Mouse (Mus musculus): Measurements from ENCODE around the gene Lypd4.

DNA sequence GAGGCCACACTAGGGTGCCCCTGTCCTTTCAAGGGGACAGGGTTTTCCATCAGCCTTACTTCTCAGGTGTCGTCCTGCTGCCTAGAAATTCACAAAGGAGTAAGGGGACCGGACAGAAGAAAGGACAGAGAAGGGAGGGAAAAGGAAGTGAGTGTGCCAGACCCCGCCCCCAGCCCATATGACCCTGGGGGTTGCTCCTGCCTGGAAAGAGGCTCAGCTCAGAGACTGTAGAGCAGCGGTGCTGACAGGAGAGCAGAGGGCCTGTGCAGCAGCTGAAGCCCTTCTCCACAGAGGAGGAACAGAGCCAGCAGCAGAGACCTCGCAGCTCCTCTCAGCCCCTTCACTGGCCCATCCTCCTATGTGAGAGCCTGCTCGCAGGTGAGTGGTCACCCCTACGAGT lies 16.0 kb downstream of the Lypd4 start:
- TF ChIP-seq MAX (IDR thresholded peaks at IDR 0.05; ENCODE audit: low read depth) (no peak), POLR2A (IDR thresholded peaks at IDR 0.05; ENCODE audit: insufficient read length, low read depth) (no peak), E2F4 (IDR thresholded peaks at IDR 0.05; ENCODE audit: insufficient read depth) (no peak), MYOD1 (IDR thresholded peaks at IDR 0.05; ENCODE audit: control insufficient read depth in 1 of 3, insufficient read length in 2 of 3, low read depth in 2 of 3) (no peak), TCF12 (IDR thresholded peaks at IDR 0.05; ENCODE audit: insufficient read depth, poor library complexity, severe bottlenecking) (no peak), USF1 (IDR thresholded peaks at IDR 0.05; ENCODE audit: low read depth) (no peak), MYOG (IDR thresholded peaks at IDR 0.05; ENCODE audit: control insufficient read depth in 1 of 3, insufficient read depth in 1 of 3, insufficient read length in 2 of 3, low read depth in 2 of 3) (no peak), CEBPB (IDR thresholded peaks at IDR 0.05; ENCODE audit: insufficient read depth, poor library complexity, severe bottlenecking) (no peak), REST (IDR thresholded peaks at IDR 0.05; ENCODE audit: insufficient read depth, insufficient read length) (no peak), POLR2AphosphoS2 (IDR thresholded peaks at IDR 0.05; ENCODE audit: insufficient read length, low read depth) (no peak)

Measured in myocyte (in vitro differentiated cells).